In the genomic region with DNA sequence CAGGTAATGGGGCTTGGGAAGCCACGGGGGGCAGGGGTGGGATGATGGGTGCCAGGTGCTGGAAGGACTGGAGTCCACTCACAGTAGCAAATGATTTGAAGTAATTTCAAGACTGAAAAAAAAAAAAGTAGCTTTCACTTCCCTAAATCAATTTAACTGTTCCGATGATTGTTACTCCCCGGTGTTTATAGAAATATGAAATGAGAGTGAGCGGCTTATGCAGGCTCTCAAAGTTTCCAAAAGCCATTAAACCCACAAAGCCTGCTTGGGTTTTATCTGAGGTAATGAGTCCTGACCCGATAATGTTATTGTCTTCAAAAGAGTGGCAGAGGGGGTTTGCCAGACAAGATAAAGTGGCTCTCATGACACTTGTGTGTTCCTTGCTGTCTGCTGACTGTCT, we compare ENCODE assay signal across 19 mouse cellular contexts.
DNase-seq lines count a peak whose midpoint lies in the region; ATAC-seq and TF ChIP-seq lines count a peak whose summit lies in the region.
"Had no signal": no experiment of that assay in that cellular context is flagged by ENCODE, and none has a peak within 500 bp of the region (broad histone marks: within the 10 kb centered on the region; RNA-seq: fewer than 3 reads in every experiment).

No protein-coding gene starts in this region.

- H3K4me3 ChIP-seq in liver, postnatal 0 days (ENCODE audit: low read depth, low read length), result no peak overlapping the region
- H3K4me3 ChIP-seq in liver, embryonic 11.5 days (ENCODE audit: low read depth, low read length), result no peak overlapping the region
- H3K4me3 ChIP-seq in CH12.LX (replicated peaks in 1 of 3; ENCODE audit: low read depth in 2 of 3, low read length in 2 of 3, poor library complexity in 1 of 3), result no peak overlapping the region
- no peak overlapping the region for H3K4me3 ChIP-seq in stomach, postnatal 0 days (ENCODE audit: low read depth, low read length)
- H3K4me3 ChIP-seq: embryonic facial prominence, embryonic 12.5 days; heart, adult 2 months; heart, embryonic 15.5 days; hindbrain, embryonic 15.5 days had no signal

- no peak for TF ChIP-seq EP300 in liver, postnatal 0 days (IDR thresholded peaks at IDR 0.05; ENCODE audit: low read depth)
- TF ChIP-seq EP300 in CH12.LX (IDR thresholded peaks at IDR 0.05; ENCODE audit: low read length), result peak; percentile 100
- TF ChIP-seq EP300 in stomach, postnatal 0 days (optimal IDR thresholded peaks at IDR 0.05), result no peak

- peaks cover 3% of the 10 kb centered on the region; the same call in 1 of the 2 replicates for H3K4me1 ChIP-seq in liver, postnatal 0 days (ENCODE audit: insufficient read depth)
- no peaks in the 10 kb centered on the region for H3K4me1 ChIP-seq in liver, embryonic 11.5 days (replicated peaks; ENCODE audit: control insufficient read depth, insufficient read depth, low read length)
- peaks cover 25 to 79% of the 10 kb centered on the region in 2 experiments; a peak in 3 of 4 replicates for H3K4me1 ChIP-seq in CH12.LX (ENCODE audit: control insufficient read depth in 1 of 2, insufficient read depth in 2 of 2)
- no peaks in the 10 kb centered on the region for H3K4me1 ChIP-seq in stomach, postnatal 0 days (replicated peaks; ENCODE audit: control insufficient read depth, insufficient read depth)
- H3K4me1 ChIP-seq: embryonic facial prominence, embryonic 12.5 days; heart, embryonic 15.5 days; hindbrain, embryonic 15.5 days had no signal

- TF ChIP-seq CTCF in liver, postnatal 0 days (IDR thresholded peaks at IDR 0.05; ENCODE audit: low read depth), result no peak
- no peak for TF ChIP-seq CTCF in CH12.LX (conservative IDR thresholded peaks at IDR 0.05 in 1 of 2, IDR thresholded peaks at IDR 0.05 in 1 of 2; ENCODE audit: low read depth in 2 of 2, low read length in 2 of 2)
- no peak for TF ChIP-seq CTCF in stomach, postnatal 0 days (IDR thresholded peaks at IDR 0.05; ENCODE audit: low read depth)

- H3K9me3 ChIP-seq in liver, postnatal 0 days (ENCODE audit: low read length), result no peaks in the 10 kb centered on the region
- no peaks in the 10 kb centered on the region for H3K9me3 ChIP-seq in liver, embryonic 11.5 days (ENCODE audit: control insufficient read depth, low read length)
- H3K9me3 ChIP-seq in CH12.LX (replicated peaks; ENCODE audit: low read length), result no peaks in the 10 kb centered on the region
- H3K9me3 ChIP-seq in stomach, postnatal 0 days (ENCODE audit: control insufficient read depth, low read length), result no peaks in the 10 kb centered on the region
- H3K9me3 ChIP-seq: embryonic facial prominence, embryonic 12.5 days; heart, embryonic 15.5 days; hindbrain, embryonic 15.5 days had no signal

- no peak for DNase-seq in liver, postnatal 0 days
- no peak for DNase-seq in liver, embryonic 11.5 days (ENCODE audit: low spot score)
- peak; percentile 85 for DNase-seq in CH12.LX (ENCODE audit: extremely low read depth)
- DNase-seq in right cerebral cortex, adult 18-20 months, result no peak
- DNase-seq in lung, postnatal 25 days (ENCODE audit: low spot score), result no peak
- no peak for DNase-seq in stomach, postnatal 0 days (ENCODE audit: low spot score)
- DNase-seq: adrenal gland, adult 8-10 months; cerebellum, adult 18-20 months; cerebellum, postnatal 10 days; gastrocnemius, postnatal 10 days; heart, adult 2 months; heart, postnatal 14 days had no signal

- dilution Hi-C loops in CH12.LX (cut with MboI; ENCODE audit: extremely low pct_ligation_motif_present, extremely low pct_unique_long_range_greater_than_20kb, low sequenced_read_pairs), result no loop called here

- H3K27me3 ChIP-seq in liver, postnatal 0 days (ENCODE audit: insufficient read depth, low read length), result no peaks in the 10 kb centered on the region
- no peaks in the 10 kb centered on the region for H3K27me3 ChIP-seq in liver, embryonic 11.5 days (replicated peaks; ENCODE audit: control insufficient read depth, insufficient read depth, low read length)
- no peaks in the 10 kb centered on the region for H3K27me3 ChIP-seq in CH12.LX (replicated peaks)
- no peaks in the 10 kb centered on the region for H3K27me3 ChIP-seq in stomach, postnatal 0 days (ENCODE audit: control insufficient read depth, insufficient read depth, low read length)
- H3K27me3 ChIP-seq: embryonic facial prominence, embryonic 12.5 days; heart, embryonic 15.5 days; hindbrain, embryonic 15.5 days had no signal

- H3K27ac ChIP-seq in liver, postnatal 0 days (ENCODE audit: low read depth), result peak overlapping the region; percentile 44; the same call in 1 of the 2 replicates
- H3K27ac ChIP-seq in liver, embryonic 11.5 days (ENCODE audit: low read depth, low read length), result no peak overlapping the region
- peak overlapping the region; percentile 94 for H3K27ac ChIP-seq in CH12.LX (ENCODE audit: insufficient read depth, low read depth)
- H3K27ac ChIP-seq in stomach, postnatal 0 days (replicated peaks), result no peak overlapping the region
- H3K27ac ChIP-seq: embryonic facial prominence, embryonic 12.5 days; heart, adult 2 months; heart, embryonic 15.5 days; hindbrain, embryonic 15.5 days had no signal

- H3K4me2 ChIP-seq in liver, postnatal 0 days (ENCODE audit: low read depth, low read length), result no peak overlapping the region
- no peak overlapping the region for H3K4me2 ChIP-seq in liver, embryonic 11.5 days
- H3K4me2 ChIP-seq in CH12.LX (ENCODE audit: insufficient read depth, low read depth, poor library complexity, severe bottlenecking), result peak overlapping the region; percentile 95
- H3K4me2 ChIP-seq in stomach, postnatal 0 days (replicated peaks; ENCODE audit: low read depth), result no peak overlapping the region
- H3K4me2 ChIP-seq: embryonic facial prominence, embryonic 12.5 days; heart, embryonic 11.5 days; heart, embryonic 15.5 days; hindbrain, embryonic 15.5 days had no signal

- 0 out of 2 replicates have a peak, but pooled peaks have one; percentile 3 for TF ChIP-seq POLR2A in CH12.LX (IDR thresholded peaks at IDR 0.05; ENCODE audit: low read depth, low read length)

- WGBS in liver, postnatal 0 days (ENCODE audit: insufficient replicate concordance), result 40% methylated on average over 5 of the region's 5 CpGs
- 70% methylated on average over 5 of the region's 5 CpGs for WGBS in liver, embryonic 11.5 days
- 51% methylated on average over 5 of the region's 5 CpGs for WGBS in stomach, postnatal 0 days

- no peak overlapping the region for H3K9ac ChIP-seq in liver, postnatal 0 days (replicated peaks)
- H3K9ac ChIP-seq in liver, embryonic 11.5 days (ENCODE audit: low read depth, low read length), result no peak overlapping the region
- peak overlapping the region; percentile 52 for H3K9ac ChIP-seq in CH12.LX (ENCODE audit: insufficient read depth, low read depth)
- H3K9ac ChIP-seq in stomach, postnatal 0 days (ENCODE audit: low read length), result no peak overlapping the region
- H3K9ac ChIP-seq: embryonic facial prominence, embryonic 12.5 days; heart, embryonic 15.5 days; hindbrain, embryonic 15.5 days had no signal

- H3K79me2 ChIP-seq in CH12.LX (replicated peaks; ENCODE audit: control insufficient read depth, extremely low read depth, insufficient read depth, poor library complexity, severe bottlenecking), result no peaks in the 10 kb centered on the region

- no peak for ATAC-seq in liver, postnatal 0 days
- no peak for ATAC-seq in liver, embryonic 11.5 days (replicated peaks; ENCODE audit: low FRiP score)
- ATAC-seq in granulocyte monocyte progenitor cell, adult 5-6 weeks (replicated peaks; ENCODE audit: poor library complexity, severe bottlenecking), result peak; percentile 62
- ATAC-seq in neutrophil, adult 5-6 weeks (ENCODE audit: extremely low read depth, insufficient number of reproducible peaks, low FRiP score, poor library complexity, severe bottlenecking), result peak; percentile 49; the same call in 1 of the 2 replicates
- no peak for ATAC-seq in stomach, postnatal 0 days (ENCODE audit: low FRiP score, low TSS enrichment)
- ATAC-seq: forebrain, embryonic 16.5 days had no signal

- in situ Hi-C loops in CH12.LX (cut with MboI; ENCODE audit: low pct_ligation_motif_present, low pct_unique_long_range_greater_than_20kb, low sequenced_read_pairs), result no loop called here

- no peaks in the 10 kb centered on the region for H3K36me3 ChIP-seq in liver, postnatal 0 days (replicated peaks; ENCODE audit: insufficient read depth, low read length)
- no peaks in the 10 kb centered on the region for H3K36me3 ChIP-seq in liver, embryonic 11.5 days (ENCODE audit: control insufficient read depth, insufficient read depth, low read length)
- no peaks in the 10 kb centered on the region for H3K36me3 ChIP-seq in CH12.LX (replicated peaks in 1 of 2; ENCODE audit: control insufficient read depth in 1 of 2, insufficient read depth in 1 of 2, low read length in 1 of 2)
- no peaks in the 10 kb centered on the region for H3K36me3 ChIP-seq in stomach, postnatal 0 days (ENCODE audit: control insufficient read depth, insufficient read depth, low read length)
- H3K36me3 ChIP-seq: embryonic facial prominence, embryonic 12.5 days; heart, embryonic 15.5 days; hindbrain, embryonic 15.5 days had no signal

- peak; percentile 6 for TF ChIP-seq RAD21 in CH12.LX (IDR thresholded peaks at IDR 0.05; ENCODE audit: low read depth, low read length)

TF ChIP-seq in CH12.LX, 34 proteins besides CTCF, POLR2A, EP300 and RAD21 (continues in another document):
- peak; percentile 87; the same call in 1 of the 2 replicates for TF ChIP-seq RCOR1 (conservative IDR thresholded peaks at IDR 0.05; ENCODE audit: low read depth, low read length)
- TF ChIP-seq NRF1 (IDR thresholded peaks at IDR 0.05; ENCODE audit: low read depth, low read length), result no peak
- TF ChIP-seq SMC3 (IDR thresholded peaks at IDR 0.05; ENCODE audit: low read depth, low read length), result no peak
- TF ChIP-seq JUND (conservative IDR thresholded peaks at IDR 0.05; ENCODE audit: low read depth, low read length), result peak; percentile 96
- TF ChIP-seq TBP (conservative IDR thresholded peaks at IDR 0.05; ENCODE audit: low read depth, low read length), result peak; percentile 63; the same call in 1 of the 2 replicates
- TF ChIP-seq UBTF (IDR thresholded peaks at IDR 0.05; ENCODE audit: low read depth, low read length), result no peak
- no peak for TF ChIP-seq MXI1 (IDR thresholded peaks at IDR 0.05; ENCODE audit: low read depth, low read length)
- TF ChIP-seq ZC3H11A (IDR thresholded peaks at IDR 0.05; ENCODE audit: low read depth, low read length), result no peak
- TF ChIP-seq TCF12 (IDR thresholded peaks at IDR 0.05; ENCODE audit: low read depth, low read length), result peak; percentile 97
- TF ChIP-seq JUN (IDR thresholded peaks at IDR 0.05; ENCODE audit: insufficient read depth, low read depth, low read length), result peak; percentile 94
- peak; percentile 85 for TF ChIP-seq CHD2 (IDR thresholded peaks at IDR 0.05; ENCODE audit: low read length)
- TF ChIP-seq BHLHE40 (IDR thresholded peaks at IDR 0.05; ENCODE audit: low read depth, low read length), result peak; percentile 79
- TF ChIP-seq ETS1 (conservative IDR thresholded peaks at IDR 0.05; ENCODE audit: low read depth, low read length), result peak; percentile 93
- TF ChIP-seq MAFK (IDR thresholded peaks at IDR 0.05; ENCODE audit: insufficient replicate concordance, low read length), result 0 out of 2 replicates have a peak, but pooled peaks have one; percentile 65
- TF ChIP-seq ZKSCAN1 (IDR thresholded peaks at IDR 0.05; ENCODE audit: borderline replicate concordance, low read depth, low read length), result no peak
- peak; percentile 74; the same call in 1 of the 2 replicates for TF ChIP-seq MAZ (IDR thresholded peaks at IDR 0.05; ENCODE audit: low read depth, low read length)

Comparison
In these comparisons a context has a peak if more than half of its experiments do, and no peak if none do; other contexts are left out.
1. H3K27ac ChIP-seq: peak in liver, postnatal 0 days (single experiment) and CH12.LX (single experiment); none in liver, embryonic 11.5 days (single experiment) and stomach, postnatal 0 days (single experiment).
2. ATAC-seq: peak in granulocyte monocyte progenitor cell, adult 5-6 weeks (single experiment) and neutrophil, adult 5-6 weeks (single experiment); none in liver, postnatal 0 days (single experiment), liver, embryonic 11.5 days (single experiment) and stomach, postnatal 0 days (single experiment).